Mouse (Mus musculus): Measurements from ENCODE around the gene Ift52.

GRCm38 (mm10) chr2:163031757-163032156, 14.6 kb downstream of the Ift52 start:
- no peak for TF ChIP-seq POLR2A (IDR thresholded peaks at IDR 0.05; ENCODE audit: low read depth, low read length)
- TF ChIP-seq CTCF (conservative IDR thresholded peaks at IDR 0.05; ENCODE audit: insufficient read depth, insufficient read length, low read depth, low read length): no peak
